Mouse (Mus musculus): ENCODE results near the gene Trim31. TPM values are rescaled to one million over a fixed set of nuclear protein-coding genes. Genes with fewer than 3 reads are reported as not detected.
A peak's percentile ranks its signal among the peaks of the same experiment; 100 is the strongest.

Gene Trim31
- polyA plus RNA-seq, 1 experiment = not detected

GRCm38 (mm10) chr17:36893387-36893786, 4.5 kb upstream of the Trim31 start:
- Histone ChIP-seq H3K4me1 (ENCODE audit: control insufficient read depth, insufficient read depth, low read length) (no peaks in the 10 kb centered on the region), H3K27ac (ENCODE audit: insufficient read depth, low read length) (no peak overlapping the region), H3K4me3 (ENCODE audit: insufficient read depth, low read length) (no peak overlapping the region)
- TF ChIP-seq POLR2A (IDR thresholded peaks at IDR 0.05; ENCODE audit: low read depth, low read length) (no peak), CTCF (IDR thresholded peaks at IDR 0.05; ENCODE audit: borderline replicate concordance, insufficient read depth, low read length) (no peak)

- no peaks in the 10 kb centered on the region for H3K4me1 ChIP-seq (ENCODE audit: control insufficient read depth, insufficient read depth, low read length)
- no peak overlapping the region for H3K4me3 ChIP-seq (ENCODE audit: insufficient read depth, low read length)
- no peak for TF ChIP-seq CTCF (IDR thresholded peaks at IDR 0.05; ENCODE audit: borderline replicate concordance, insufficient read depth, low read length)
- no peak for TF ChIP-seq POLR2A (IDR thresholded peaks at IDR 0.05; ENCODE audit: low read depth, low read length)
- H3K27ac ChIP-seq (ENCODE audit: insufficient read depth, low read length) = no peak overlapping the region
These were observed 1.3 kb upstream of the Trim31 start for GRCm38 (mm10) chr17:36896583-36896982.

GRCm38 (mm10) chr17:36897065-36897464, 853 bp upstream of the Trim31 start:
- H3K4me1 ChIP-seq (ENCODE audit: control insufficient read depth, insufficient read depth, low read length) = no peaks in the 10 kb centered on the region
- no peak overlapping the region for H3K27ac ChIP-seq (ENCODE audit: insufficient read depth, low read length)
- TF ChIP-seq POLR2A (IDR thresholded peaks at IDR 0.05; ENCODE audit: low read depth, low read length) = no peak
- H3K4me3 ChIP-seq (ENCODE audit: insufficient read depth, low read length) = no peak overlapping the region

- Histone ChIP-seq H3K4me1 (ENCODE audit: control insufficient read depth, insufficient read depth, low read length) (no peaks in the 10 kb centered on the region), H3K4me3 (ENCODE audit: insufficient read depth, low read length) (no peak overlapping the region), H3K27ac (ENCODE audit: insufficient read depth, low read length) (no peak overlapping the region)
- TF ChIP-seq CTCF (IDR thresholded peaks at IDR 0.05; ENCODE audit: borderline replicate concordance, insufficient read depth, low read length) (no peak), POLR2A (IDR thresholded peaks at IDR 0.05; ENCODE audit: low read depth, low read length) (no peak)
These were observed 1.5 kb downstream of the Trim31 start for GRCm38 (mm10) chr17:36899376-36899775.

- H3K4me3 ChIP-seq (ENCODE audit: insufficient read depth, low read length) = no peak overlapping the region
- TF ChIP-seq POLR2A (IDR thresholded peaks at IDR 0.05; ENCODE audit: low read depth, low read length) (no peak), CTCF (IDR thresholded peaks at IDR 0.05; ENCODE audit: borderline replicate concordance, insufficient read depth, low read length) (no peak)
- H3K4me1 ChIP-seq (ENCODE audit: control insufficient read depth, insufficient read depth, low read length) = no peaks in the 10 kb centered on the region
- no peak overlapping the region for H3K27ac ChIP-seq (ENCODE audit: insufficient read depth, low read length)
These were observed 2.1 kb downstream of the Trim31 start for GRCm38 (mm10) chr17:36900001-36900400.

GRCm38 (mm10) chr17:36900691-36901090, 2.8 kb downstream of the Trim31 start:
- Histone ChIP-seq H3K4me1 (ENCODE audit: control insufficient read depth, insufficient read depth, low read length) (no peaks in the 10 kb centered on the region), H3K4me3 (ENCODE audit: insufficient read depth, low read length) (no peak overlapping the region), H3K27ac (ENCODE audit: insufficient read depth, low read length) (no peak overlapping the region)
- no peak for TF ChIP-seq CTCF (IDR thresholded peaks at IDR 0.05; ENCODE audit: borderline replicate concordance, insufficient read depth, low read length)
- no peak for TF ChIP-seq POLR2A (IDR thresholded peaks at IDR 0.05; ENCODE audit: low read depth, low read length)

- Histone ChIP-seq H3K4me3 (ENCODE audit: insufficient read depth, low read length) (no peak overlapping the region), H3K4me1 (ENCODE audit: control insufficient read depth, insufficient read depth, low read length) (no peaks in the 10 kb centered on the region), H3K27ac (ENCODE audit: insufficient read depth, low read length) (no peak overlapping the region)
- TF ChIP-seq POLR2A (IDR thresholded peaks at IDR 0.05; ENCODE audit: low read depth, low read length) (no peak), CTCF (IDR thresholded peaks at IDR 0.05; ENCODE audit: borderline replicate concordance, insufficient read depth, low read length) (no peak)
These were observed 5.7 kb downstream of the Trim31 start for GRCm38 (mm10) chr17:36903651-36904050.

GRCm38 (mm10) chr17:36908235-36908634, 10.3 kb downstream of the Trim31 start:
- H3K27ac ChIP-seq (ENCODE audit: insufficient read depth, low read length) = no peak overlapping the region
- TF ChIP-seq POLR2A (IDR thresholded peaks at IDR 0.05; ENCODE audit: low read depth, low read length) (no peak), CTCF (IDR thresholded peaks at IDR 0.05; ENCODE audit: borderline replicate concordance, insufficient read depth, low read length) (no peak)
- no peak overlapping the region for H3K4me3 ChIP-seq (ENCODE audit: insufficient read depth, low read length)
- no peaks in the 10 kb centered on the region for H3K4me1 ChIP-seq (ENCODE audit: control insufficient read depth, insufficient read depth, low read length)

- Histone ChIP-seq H3K27ac (ENCODE audit: insufficient read depth, low read length) (no peak overlapping the region), H3K4me3 (ENCODE audit: insufficient read depth, low read length) (no peak overlapping the region), H3K4me1 (ENCODE audit: control insufficient read depth, insufficient read depth, low read length) (no peaks in the 10 kb centered on the region)
- TF ChIP-seq CTCF (IDR thresholded peaks at IDR 0.05; ENCODE audit: borderline replicate concordance, insufficient read depth, low read length) = no peak
- TF ChIP-seq POLR2A (IDR thresholded peaks at IDR 0.05; ENCODE audit: low read depth, low read length) = no peak
These were observed 11.9 kb downstream of the Trim31 start for GRCm38 (mm10) chr17:36909802-36910201.

- no peak for TF ChIP-seq POLR2A (IDR thresholded peaks at IDR 0.05; ENCODE audit: low read depth, low read length)
- TF ChIP-seq CTCF (IDR thresholded peaks at IDR 0.05; ENCODE audit: borderline replicate concordance, insufficient read depth, low read length) = no peak
- Histone ChIP-seq H3K4me1 (ENCODE audit: control insufficient read depth, insufficient read depth, low read length) (no peaks in the 10 kb centered on the region), H3K4me3 (ENCODE audit: insufficient read depth, low read length) (no peak overlapping the region), H3K27ac (ENCODE audit: insufficient read depth, low read length) (no peak overlapping the region)
These were observed 14.1 kb downstream of the Trim31 start for GRCm38 (mm10) chr17:36912031-36912430.

- Histone ChIP-seq H3K4me1 (ENCODE audit: control insufficient read depth, insufficient read depth, low read length) (no peaks in the 10 kb centered on the region), H3K4me3 (ENCODE audit: insufficient read depth, low read length) (no peak overlapping the region), H3K27ac (ENCODE audit: insufficient read depth, low read length) (no peak overlapping the region)
- peak; percentile 32; the same call in 1 of the 2 replicates for TF ChIP-seq CTCF (IDR thresholded peaks at IDR 0.05; ENCODE audit: borderline replicate concordance, insufficient read depth, low read length)
- no peak for TF ChIP-seq POLR2A (IDR thresholded peaks at IDR 0.05; ENCODE audit: low read depth, low read length)
These were observed 16.2 kb downstream of the Trim31 start for GRCm38 (mm10) chr17:36914108-36914507.

Data from embryonic fibroblast, embryonic 13.5 days (primary cell).